Mouse (Mus musculus) retina, postnatal 1 day (tissue): Measurements from ENCODE around the gene Ube2m.
"Not testable (repeated sequence)": the region's sequence is repeated elsewhere in the genome, so short reads cannot be mapped to it uniquely, and the experiment has no call there.

ENCODE experiments used
- DNase-seq: peaks from one replicate; pipeline ENCODE4 v3.0.0-alpha.2; 2012

The Ube2m gene

GRCm38 (mm10) chr7:13037901-13038555 is at the start of gene Ube2m:
Ube2m (minus strand) TSS chr7:13038275.
- peak; percentile 99 for DNase-seq

DNA sequence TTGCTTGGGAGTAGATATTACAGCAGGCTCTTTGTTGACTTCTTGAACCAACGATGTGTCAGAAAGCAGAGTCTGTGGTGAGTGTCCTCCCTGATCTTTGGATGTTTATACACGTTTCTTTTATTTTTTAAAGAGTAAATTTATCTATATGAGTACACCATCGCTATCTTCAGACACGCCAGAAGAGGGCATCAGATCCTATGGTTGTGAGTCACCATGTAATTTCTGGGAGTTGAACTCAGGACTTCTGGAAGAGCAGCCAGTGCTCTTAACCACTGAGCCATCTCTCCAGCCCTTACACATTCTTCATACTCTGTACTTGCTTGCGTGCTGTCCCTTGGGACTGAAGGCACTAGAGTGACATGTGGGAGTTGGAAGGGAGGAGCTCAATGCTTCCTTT is 34.2 kb upstream of the Ube2m start:
- DNase-seq = no peak

DNA sequence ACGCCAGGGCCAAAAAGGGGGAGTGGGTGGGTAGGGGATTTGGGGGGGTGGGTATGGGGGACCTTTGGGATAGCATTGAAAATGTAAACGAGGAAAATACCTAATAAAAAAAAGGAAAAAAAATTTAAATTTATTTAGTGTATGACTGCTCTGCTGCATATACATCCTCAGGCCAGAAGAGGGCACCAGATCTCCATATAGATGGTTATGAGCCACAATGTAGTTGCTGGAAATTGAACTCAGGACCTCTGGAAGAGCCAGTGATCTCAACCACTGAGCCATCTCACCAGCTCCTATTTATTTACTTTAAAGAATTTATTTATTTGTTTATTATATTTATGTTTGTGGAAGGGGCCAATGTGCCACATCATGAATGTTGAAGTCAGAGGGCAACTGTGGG is 25.3 kb upstream of the Ube2m start:
- not testable (repeated sequence) for DNase-seq

- DNase-seq = no peak
Observed at GRCm38 (mm10) chr7:13059536-13059935, 21.5 kb upstream of the Ube2m start.

DNA sequence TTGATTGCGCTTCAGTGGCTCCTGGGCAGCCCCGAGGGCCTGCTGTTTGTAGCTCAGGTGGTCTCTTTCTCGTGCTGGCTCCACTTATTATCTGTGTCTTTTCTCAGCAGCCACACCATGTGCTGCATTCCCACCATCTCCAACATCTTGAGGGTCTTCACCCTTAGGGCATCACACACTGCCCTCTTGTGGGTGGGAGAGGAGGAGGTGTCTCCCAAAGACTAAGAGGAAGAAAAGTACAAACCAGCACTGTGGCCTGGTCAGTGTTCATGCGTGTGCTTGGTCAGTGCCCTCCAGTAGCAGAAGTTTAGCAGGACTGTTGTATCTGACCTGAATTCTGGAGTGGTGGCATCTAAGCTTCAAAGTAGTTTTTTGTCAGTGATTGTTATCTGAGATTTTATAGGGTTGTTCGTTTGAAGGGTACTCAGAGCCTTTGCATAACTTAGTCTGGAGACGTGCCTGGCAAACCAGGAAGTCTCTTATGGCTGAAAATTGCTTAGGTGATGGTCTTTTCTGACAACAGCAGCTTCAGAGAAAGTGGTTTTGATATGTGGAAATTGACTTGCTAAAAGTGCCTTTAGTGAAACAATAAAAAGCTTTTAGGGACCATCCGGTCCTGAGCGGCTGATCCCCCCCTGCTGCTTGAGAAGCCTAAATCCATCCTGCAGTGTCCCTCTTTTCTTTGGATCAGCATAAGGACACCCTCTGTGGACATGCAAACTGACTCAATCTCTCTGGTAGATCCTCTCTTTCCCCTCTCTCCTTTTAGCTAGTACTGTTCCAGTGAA is 19.0 kb upstream of the Ube2m start:
- DNase-seq = peak; percentile 46

GRCm38 (mm10) chr7:13054287-13055010 is 16.4 kb upstream of the Ube2m start, which contains the start of gene Mzf1:
Mzf1 (minus strand) TSS chr7:13054764.
- DNase-seq = peak; percentile 99

DNA sequence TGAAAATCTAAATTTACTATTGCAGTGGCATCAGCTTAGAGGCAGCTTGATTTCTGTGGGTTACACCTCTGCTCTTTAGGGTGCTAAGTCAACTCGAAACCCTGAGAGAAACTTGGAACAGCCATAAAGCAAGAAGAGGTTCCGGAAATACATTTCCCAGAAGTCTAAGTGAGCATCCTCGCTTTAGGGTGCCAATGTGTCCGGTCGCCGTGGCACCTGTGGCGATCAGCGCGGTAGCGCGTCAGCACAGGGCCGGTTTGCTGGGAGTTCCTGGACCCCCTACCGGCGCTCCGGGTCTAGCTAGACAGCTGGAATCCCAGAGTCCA is 15.8 kb upstream of the Ube2m start:
- DNase-seq = no peak

- no peak for DNase-seq
Observed at GRCm38 (mm10) chr7:13053501-13053900, 15.4 kb upstream of the Ube2m start.

DNA sequence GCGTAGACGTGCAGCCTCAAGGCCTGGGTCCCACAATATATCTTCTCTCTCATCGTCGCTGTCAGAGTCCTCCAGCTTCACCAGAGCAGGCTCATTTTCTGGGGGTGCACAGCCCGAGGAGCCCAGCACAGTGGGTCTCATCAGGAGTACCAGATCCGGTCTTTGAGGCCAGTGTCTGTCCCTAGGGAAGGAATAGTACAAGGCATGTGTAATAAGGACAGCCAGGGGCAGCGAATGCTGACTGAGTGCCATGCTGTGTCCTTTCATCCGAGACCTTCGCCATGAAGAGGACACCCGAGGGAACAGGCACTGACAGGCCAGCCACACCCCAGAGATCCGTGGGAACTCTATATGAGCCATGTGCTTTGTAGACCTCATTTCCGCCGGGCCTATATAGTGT is 14.9 kb upstream of the Ube2m start:
- no peak for DNase-seq

- DNase-seq = peak; percentile 87
Observed at GRCm38 (mm10) chr7:13046084-13046483, 8.0 kb upstream of the Ube2m start.

GRCm38 (mm10) chr7:13044254-13044625 is 6.2 kb upstream of the Ube2m start:
- DNase-seq = no peak

DNA sequence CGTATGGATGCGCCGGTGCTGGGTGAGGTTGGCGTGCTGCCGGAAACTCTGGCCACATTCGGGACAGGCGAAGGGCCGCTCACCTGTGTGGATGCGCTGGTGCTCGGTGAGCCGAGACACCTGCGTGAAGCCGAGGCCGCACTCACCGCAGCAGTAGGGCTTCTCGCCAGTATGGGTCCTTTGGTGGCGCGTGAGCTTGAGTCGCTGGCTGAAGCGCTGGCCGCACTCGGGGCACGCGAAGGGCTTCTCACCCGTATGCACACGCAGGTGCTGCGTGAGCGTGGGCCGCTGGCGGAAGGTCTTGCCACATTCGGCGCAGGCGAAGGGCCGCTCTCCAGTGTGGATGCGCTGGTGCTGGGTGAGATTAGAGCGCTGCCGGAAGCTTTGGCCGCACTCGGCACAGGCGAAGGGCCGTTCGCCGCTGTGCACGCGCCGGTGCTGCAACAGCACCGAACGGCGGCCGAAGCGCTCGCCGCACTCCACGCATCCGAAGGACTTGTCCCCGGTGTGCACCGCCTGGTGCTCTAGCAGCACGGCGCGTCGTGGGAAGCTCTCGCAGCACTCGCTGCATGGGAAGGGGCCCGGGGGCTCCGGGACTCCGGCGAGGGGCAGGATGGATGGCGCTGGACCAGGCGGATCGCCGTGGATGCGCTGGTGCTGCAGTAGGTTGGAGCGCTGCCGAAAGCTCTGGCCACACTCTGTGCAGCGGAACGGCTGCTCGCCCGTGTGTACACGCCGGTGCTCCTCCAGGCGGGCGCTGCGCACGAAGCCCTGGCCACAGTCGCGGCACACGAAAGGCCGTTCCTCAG is 5.6 kb upstream of the Ube2m start:
- DNase-seq = peak; percentile 62

DNA sequence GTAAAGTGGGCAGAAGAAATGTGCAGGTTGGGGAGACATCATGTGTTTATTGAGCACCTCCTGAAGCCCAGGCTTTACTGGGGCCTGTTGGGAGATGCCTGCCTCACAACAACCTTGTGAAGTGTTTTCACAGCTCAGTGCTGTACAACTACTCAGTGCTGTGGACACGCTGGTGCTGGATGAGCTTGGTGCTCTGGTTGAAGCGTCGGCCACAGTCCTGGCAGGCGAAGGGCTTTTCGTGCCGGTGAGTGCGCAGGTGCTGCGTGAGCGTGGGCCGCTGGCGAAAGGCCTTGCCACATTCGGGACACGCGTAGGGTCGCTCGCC is 5.0 kb upstream of the Ube2m start:
- no peak for DNase-seq

GRCm38 (mm10) chr7:13042511-13042910 is 4.4 kb upstream of the Ube2m start:
- DNase-seq = no peak

- no peak for DNase-seq
Observed at GRCm38 (mm10) chr7:13041256-13041655, 3.2 kb upstream of the Ube2m start.

DNA sequence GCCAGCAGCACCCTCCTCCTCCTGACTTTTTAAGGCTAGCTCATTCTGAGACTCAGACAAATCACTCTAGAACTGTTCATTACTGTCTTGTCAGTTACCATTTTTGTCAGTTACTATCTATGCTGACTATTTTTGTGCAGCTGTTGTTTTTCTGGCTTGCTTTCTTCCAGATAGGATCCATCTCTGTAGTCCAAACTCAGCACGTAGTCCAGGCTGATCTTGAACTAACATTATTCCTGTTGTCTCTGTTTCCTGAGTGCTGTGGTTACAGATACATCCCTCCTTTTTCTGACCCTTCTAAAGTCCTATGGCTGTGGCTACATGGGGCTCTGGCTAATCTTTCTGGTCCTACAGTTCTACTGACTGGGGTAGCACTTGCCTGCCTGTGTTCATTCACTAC is 1.1 kb upstream of the Ube2m start:
- DNase-seq = no peak

DNA sequence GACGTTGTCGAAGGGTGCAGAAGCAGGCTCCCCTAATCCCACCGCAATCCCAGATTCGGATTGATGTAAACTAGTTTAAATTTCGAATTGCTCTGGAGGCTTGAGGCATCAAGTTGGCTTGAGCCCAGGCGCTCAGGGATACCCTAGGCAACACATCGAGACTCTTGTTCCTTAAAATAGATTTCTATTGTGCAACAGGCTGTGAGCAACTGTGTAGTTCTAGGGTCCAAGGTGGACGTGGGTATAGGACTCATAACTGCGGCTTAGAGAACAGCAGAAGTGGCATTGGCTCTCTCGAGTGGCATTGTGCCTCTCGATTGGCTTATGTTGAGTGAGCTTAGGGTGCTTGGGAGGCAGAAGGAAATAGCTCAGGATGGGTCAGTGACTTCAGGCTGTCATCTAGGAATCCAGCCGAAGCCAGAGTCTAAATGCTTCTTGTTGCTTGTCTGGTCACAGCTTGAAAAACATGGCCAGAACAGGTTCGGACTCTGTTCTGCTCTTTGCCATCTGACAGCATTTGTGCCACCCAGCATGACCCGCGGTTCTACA is 620 bp upstream of the Ube2m start:
- peak; percentile 40 for DNase-seq

- DNase-seq = no peak
Observed at GRCm38 (mm10) chr7:13037366-13037765, 709 bp downstream of the Ube2m start.

GRCm38 (mm10) chr7:13036806-13037205 is 1.3 kb downstream of the Ube2m start:
- DNase-seq = no peak

DNA sequence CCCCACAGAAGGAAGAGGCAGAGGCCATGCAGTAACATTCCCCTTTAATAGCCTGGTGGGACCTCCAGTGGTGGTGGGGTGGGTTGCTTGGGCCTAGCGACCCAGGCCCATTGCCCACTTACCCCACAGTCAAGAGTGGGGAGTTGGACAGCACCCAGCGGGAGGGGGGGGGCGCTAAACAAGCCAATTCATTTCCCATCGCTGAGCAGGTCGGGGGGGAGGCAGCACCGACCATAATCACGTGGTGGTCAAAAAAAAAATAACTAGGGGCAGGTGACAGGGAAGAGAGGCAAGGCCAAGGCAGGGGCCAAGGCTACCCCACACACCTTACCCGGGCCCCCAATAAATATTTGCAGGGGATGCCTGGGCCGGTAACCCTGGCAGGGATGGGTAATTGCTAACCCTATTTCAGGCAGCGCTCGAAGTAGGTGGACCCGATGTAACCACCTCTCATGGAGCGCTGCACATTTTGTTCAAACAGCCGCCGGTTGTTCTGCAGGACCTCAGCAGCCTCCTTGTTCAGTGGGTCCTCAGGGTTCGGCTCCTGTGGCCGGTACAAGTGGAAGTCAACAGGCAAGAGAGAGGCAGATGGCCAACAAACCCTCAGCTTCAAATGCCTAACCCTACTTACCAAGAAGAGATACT is 2.7 kb downstream of the Ube2m start:
- DNase-seq = no peak

GRCm38 (mm10) chr7:13034148-13034977 is 3.7 kb downstream of the Ube2m start, which contains the start of gene Chmp2a:
Chmp2a (minus strand) TSS chr7:13034807.
- peak; percentile 98 for DNase-seq
